Mouse (Mus musculus): Measurements from ENCODE around the gene Prr5l. TPM values are rescaled to one million over a fixed set of nuclear protein-coding genes. Genes with fewer than 3 reads are reported as not detected.

The Prr5l gene
- total and polyA plus RNA-seq, 3 experiments = 4.0 to 6.4 (median 5.0) TPM

- DNase-seq = peak; percentile 57
Observed at GRCm38 (mm10) chr2:101822785-101823184, 60.0 kb downstream of the Prr5l start.

- DNase-seq = no peak
Observed at GRCm38 (mm10) chr2:101820816-101821215, 62.0 kb downstream of the Prr5l start.

DNA sequence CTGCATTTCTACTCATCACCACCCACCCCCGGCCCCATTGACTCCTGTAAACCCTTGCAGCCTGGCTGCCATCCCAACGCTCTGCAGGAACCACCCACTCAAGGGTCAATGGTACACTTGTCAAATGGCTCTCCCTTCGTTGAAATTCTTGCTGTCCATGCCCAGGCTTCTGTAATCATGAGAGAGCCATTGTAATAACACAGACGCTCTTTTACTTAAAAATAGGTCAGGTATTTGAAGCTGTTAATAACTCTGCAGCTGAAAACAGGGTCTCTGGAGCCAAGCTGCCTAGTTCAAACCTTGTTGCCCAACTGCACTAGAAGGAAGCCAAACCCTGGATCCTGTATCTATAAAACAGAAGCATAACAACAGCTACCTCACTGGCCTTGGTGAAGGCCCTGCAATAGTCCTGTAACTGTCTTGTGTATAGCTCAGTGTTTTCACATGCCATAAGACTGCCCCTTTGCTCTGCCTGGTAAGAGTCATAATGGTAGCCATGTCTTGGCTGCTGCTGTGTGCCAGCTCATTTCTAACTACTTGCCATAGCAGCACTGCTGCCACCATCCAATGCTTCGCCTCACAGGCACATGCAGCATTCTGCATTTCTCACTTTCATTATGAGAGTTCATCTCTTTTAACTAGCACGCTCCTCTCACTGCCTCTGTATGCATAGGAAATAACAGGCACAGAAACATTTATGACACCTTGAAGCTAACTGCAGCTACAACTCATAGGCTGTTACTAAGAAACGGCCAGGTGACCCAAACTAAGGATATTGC lies 63.7 kb downstream of the Prr5l start:
- no peak for DNase-seq

GRCm38 (mm10) chr2:101816646-101817308 lies 66.0 kb downstream of the Prr5l start:
- DNase-seq = no peak

GRCm38 (mm10) chr2:101815250-101815934 lies 67.4 kb downstream of the Prr5l start:
- peak; percentile 15 for DNase-seq

DNA sequence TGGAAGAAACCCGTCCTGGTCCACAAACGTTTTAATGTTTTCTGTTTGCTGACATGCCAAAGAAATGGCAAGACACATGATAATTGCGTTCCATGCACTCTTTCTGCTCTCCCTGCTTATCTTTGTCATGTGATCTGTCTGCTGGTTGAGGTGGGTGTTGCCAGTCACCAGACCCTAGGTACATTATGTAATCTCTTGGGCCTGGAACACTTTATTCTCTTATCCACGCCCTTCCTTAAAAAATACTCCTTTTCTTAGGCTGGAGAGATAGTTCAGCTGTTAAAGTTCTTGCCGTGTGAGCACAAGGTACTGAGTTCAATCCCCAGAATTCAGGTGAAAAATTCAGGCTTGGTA lies 68.6 kb downstream of the Prr5l start:
- DNase-seq = no peak

- no peak for DNase-seq
Observed at GRCm38 (mm10) chr2:101813581-101814271, 69.1 kb downstream of the Prr5l start.

- DNase-seq = no peak
Observed at GRCm38 (mm10) chr2:101811925-101812324, 70.9 kb downstream of the Prr5l start.

DNA sequence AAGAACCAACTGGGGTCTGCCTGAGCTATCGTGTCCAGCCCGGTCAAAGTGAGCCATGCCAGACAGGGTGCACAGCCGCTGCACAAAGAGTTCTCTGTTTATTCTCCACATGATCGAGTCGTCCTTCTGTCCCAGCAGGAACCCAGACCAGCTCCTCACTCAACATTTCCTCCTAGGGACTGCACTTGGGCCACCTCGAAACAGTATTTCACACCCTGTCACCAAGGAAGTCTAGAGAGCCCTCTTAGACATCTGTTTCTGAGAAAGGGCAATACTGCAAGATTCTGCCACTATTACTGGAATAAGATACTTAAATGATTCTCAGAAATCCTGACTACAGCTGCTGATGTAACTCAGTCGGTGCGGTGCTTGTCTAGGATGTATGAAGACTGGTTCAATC lies 72.1 kb downstream of the Prr5l start:
- DNase-seq = no peak

DNA sequence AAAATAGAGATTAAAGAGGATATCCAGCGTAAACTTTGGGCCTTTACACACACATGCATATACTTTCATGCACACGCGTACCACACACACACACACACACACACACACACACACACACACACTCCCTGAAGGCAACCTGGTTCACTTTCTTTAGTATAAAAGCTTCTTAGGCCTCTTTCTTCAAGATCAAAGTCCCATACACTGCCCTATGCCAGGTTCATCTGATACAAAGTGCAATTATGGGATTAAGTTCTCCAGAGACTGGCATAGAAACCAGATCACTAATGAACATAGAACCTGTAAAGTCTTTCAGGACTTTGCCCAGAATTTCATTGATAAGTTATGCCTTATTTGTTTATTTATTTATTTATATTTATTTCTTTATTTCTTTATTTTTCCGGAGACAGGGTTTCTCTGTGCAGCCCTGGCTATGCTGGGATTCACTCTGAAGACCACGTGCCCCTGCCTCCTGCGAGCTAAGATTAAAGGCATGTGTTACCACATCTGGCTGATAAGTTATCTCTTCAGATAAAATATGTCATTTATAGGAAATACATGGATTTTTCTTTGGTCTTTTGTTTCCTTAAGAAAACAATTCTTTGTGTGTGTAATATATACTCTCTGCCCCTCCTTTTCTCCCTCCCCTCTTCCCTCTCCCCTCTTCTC lies 73.1 kb downstream of the Prr5l start:
- no peak for DNase-seq

DNA sequence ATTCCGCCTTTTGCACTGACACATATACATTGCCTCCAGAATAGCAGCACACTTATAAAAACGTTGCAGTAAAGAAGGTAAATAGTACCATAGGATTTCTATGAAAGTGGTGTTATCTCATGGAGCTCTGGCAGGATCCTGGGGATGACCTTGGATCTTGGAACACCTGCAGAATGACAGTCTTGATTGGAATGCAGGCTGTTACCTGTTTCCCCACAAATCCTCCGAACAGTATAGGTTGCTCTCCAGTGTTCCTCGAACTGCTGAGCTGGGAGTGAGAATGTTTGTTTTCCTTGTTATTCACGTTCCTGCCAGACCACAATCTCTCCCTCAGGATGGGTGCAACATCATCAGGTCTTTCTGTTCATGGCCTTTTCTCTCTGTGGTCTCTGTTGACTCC lies 75.1 kb downstream of the Prr5l start:
- no peak for DNase-seq

DNA sequence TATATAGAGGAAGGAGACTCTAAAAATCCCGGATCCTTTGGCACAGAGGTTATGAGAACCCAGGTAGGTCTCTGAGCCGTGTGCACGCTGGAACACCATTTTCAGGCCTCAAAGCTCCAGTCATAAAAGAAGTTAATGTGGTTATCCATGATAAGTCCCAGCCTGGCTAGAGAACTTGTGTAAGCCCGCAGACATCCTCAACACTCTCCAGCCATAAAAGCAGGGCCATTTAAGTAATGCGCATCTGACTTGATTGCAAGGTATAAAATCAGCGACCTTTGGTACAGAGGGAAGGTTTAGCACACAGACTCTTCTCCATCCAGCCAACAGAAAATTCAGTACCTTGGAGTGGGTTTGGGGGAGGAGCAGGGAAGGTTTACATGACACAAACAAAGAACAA lies 80.6 kb downstream of the Prr5l start:
- DNase-seq = no peak

DNA sequence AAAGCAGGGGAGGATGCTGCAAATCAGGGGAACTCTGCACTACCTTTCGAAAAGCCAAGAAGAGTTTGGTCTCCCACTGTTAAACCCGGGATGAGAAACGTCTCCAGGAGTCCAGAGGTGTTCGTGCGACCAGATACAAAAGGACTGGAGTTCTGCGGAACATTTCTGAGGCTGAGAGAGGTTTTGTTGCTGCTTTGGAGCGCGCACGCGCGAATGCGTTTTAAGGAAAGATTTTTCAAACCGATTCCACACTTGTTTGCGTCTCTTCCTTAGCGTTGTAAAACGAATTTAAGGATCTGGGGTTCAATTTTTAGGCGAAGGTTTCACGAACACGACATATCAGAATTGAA lies 85.0 kb downstream of the Prr5l start:
- no peak for DNase-seq

DNA sequence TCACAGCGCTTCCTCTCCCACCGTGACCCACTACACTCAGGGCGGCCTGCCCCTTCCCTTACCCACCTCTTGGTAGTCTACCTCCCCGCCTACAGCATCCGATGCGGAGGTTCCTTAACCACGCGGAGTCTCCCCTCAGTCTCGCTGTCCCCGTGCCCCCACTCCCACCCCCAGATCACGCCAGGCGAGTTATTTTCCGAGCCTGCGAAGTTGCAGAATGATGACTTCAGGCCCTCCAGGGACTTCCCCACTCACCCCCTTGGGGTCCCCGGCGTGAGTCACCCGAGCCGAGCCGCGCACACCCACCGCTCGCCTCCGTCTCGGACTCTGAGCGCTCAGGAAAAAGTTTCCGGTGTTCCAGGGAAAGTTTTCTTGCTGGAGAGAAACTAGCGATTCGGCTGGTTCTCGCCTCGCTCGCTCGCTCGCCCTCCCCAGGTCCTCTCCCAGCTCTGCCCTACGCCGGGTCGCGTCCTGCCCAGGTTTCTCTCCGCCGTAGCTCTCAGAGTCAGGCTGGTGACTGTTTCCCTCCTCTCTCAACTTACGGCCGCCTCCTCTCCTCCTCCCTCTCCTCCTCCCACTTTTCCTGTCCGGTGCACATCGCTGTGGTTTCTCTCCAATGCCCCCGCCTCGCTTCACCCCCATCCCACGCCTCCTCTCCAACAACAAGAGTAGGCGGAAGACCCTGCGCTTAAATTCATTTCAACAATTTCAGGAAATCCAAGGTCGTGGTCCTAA lies 85.5 kb downstream of the Prr5l start:
- DNase-seq = peak; percentile 50

DNA sequence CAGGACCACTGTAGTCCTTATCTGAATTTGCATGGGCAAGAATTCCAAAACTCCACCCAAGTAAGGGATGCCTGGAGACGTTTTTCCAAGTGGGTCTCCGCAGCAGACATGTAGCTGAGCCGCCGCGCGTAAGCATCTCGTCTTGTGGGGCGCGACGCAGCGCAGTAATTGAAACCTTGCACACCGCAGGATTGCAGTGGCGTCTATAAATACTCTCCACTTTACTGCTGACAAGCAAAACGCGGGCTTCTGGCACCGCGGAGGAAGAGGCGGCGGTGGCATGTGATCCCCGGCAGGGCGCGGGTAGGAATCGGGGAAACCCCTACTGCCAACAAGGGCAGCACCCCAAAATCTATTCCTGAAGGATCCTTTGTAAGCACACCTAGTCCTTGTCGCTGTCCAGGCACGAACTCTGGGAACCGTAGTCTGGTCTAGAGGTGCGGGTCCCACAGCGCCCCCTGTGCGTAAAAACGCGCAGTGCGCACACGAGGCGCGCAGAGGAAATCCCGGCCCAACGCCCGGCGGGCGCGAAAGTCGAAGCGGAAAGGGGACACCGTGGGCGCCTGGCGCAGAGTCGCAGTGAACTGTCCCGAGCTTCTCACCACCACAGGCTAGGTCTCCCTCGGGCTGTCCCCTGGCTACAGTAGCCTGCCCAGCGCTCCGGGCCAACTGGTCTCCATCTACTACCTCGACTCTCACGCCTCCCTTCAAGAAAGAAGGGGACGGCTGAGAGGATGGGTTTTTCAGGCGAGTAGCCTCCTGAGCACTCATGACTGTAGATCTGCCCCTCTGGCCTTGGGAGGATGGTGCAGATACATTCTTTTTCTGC lies 86.3 kb downstream of the Prr5l start:
- peak; percentile 77 for DNase-seq

- DNase-seq = no peak
Observed at GRCm38 (mm10) chr2:101792130-101792529, 90.7 kb downstream of the Prr5l start.

- no peak for DNase-seq
Observed at GRCm38 (mm10) chr2:101783255-101783654, 99.6 kb downstream of the Prr5l start.

GRCm38 (mm10) chr2:101781357-101781777 lies 101.5 kb downstream of the Prr5l start:
- DNase-seq = no peak

DNA sequence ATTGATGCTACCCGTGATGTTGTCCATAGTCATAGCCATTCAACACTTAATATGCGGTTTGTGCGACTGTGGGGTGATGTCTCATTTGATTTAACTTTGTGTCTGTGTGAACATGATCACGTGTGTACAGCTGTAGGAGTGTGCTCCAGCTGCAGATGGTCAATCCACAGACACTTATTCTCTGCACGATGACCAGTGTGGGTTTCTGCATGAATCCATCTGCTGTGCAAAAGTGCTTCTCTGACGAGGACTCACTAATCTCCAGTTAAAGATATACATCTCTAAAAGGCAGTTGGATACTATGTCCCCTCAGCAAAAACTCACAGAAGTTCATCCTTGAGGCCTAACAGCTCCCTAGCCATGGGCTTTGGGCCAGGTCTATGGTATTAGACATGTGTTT lies 104.7 kb downstream of the Prr5l start:
- no peak for DNase-seq

DNA sequence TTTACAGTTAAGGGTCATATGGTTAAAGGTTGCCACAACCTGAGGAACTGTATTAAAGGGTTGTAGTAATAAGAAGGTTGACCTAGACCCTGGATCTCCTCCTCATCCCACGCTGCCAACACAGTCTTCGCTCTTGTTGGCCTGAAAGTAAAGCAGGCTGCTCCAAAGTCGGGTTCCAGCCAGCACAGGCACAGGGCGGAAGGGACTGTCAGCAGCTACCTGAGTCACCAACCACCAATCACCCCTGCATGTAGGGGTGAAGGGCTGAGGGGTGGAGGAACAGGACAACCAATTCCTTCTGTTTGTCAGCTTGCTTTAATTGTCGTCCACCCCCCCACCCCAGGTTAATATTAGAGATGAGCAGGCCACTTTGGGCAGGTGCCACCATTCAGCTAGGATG lies 119.3 kb downstream of the Prr5l start:
- DNase-seq = no peak

Measured in adrenal gland, adult 2 months (tissue).